Mouse (Mus musculus): ENCODE results near the gene Cd164. TPM values are rescaled to one million over a fixed set of nuclear protein-coding genes. Genes with fewer than 3 reads are reported as not detected.

The Cd164 gene
- polyA plus RNA-seq, 1 experiment from 2014 or later, result 155 TPM

DNA sequence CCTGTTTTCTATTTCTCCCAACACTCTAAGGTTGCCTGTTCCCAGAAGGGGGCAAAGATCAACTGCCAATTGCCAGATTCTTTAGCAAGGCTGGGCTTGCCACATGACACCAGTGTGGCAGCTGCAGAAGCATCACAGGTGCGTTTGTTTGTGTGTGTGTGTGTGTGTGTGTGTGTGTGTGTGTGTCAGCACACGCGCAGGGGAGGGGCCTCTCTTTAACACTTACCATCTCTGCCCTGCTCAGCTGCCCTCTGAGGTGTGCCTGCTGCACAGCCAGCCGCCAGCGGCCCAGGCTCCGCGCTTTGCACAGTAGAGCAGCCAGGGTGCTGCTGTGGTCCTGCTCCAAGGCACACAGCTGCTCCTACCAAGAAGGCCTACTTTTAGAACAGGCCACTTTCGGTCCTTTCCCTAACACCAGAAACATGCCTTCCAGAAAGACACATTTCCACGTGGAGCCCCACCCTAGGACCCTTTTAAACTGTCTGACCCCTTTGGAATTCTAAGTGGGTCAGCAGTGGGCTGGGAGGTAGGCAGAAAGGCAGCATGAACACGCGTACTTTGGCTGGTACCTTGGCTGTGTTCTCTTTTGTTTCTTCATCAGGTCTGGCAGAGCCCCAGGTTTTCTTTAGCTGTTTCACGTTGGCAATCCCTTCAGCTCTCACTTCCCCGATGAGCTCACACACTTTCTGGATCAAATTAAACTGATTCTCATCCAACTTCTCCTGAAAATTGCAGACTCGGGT, 33.8 kb downstream of the Cd164 start:
- WGBS, result 49% methylated on average over 14 of the region's 14 CpGs

DNA sequence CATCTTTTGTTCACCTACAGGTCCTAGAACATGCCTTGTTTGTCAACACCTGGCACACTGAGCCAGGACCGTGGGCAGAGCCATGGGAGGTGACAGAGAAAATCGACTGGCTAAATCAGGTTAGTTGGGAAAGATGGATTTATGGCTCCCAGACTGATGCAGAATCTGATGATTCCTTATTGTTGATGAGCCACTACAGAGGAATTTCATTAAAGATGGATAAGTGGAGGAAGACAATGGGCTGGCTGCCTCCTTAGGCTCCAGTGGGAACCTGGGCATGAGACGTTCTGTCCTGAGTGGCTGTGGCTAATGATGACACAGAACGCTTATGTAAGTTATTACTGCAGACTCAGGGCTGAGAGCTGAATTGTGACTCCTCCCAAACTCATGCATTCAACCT, 34.5 kb downstream of the Cd164 start:
- WGBS, result 67% methylated on average over 4 of the region's 4 CpGs
- Histone ChIP-seq H3K4me2 (no peak overlapping the region), H3K9ac (no peak overlapping the region), H3K4me1 (peaks cover 16% of the 10 kb centered on the region), H3K36me3 (no peaks in the 10 kb centered on the region), H3K27me3 (replicated peaks) (no peaks in the 10 kb centered on the region), H3K9me3 (no peaks in the 10 kb centered on the region), H3K27ac (no peak overlapping the region), H3K4me3 (replicated peaks) (no peak overlapping the region)
- no peak for ATAC-seq (ENCODE audit: insufficient read depth, low FRiP score, low read depth)

More for the DNA sequence above, 33.8 kb downstream of the Cd164 start:
- Histone ChIP-seq H3K27ac (peak overlapping the region; percentile 58; the same call in 1 of the 2 replicates), H3K9ac (no peak overlapping the region), H3K27me3 (replicated peaks) (no peaks in the 10 kb centered on the region), H3K4me3 (replicated peaks) (no peak overlapping the region), H3K36me3 (no peaks in the 10 kb centered on the region), H3K9me3 (no peaks in the 10 kb centered on the region), H3K4me2 (peak overlapping the region; percentile 3; the same call in 1 of the 2 replicates), H3K4me1 (peaks cover 16% of the 10 kb centered on the region)
- ATAC-seq (ENCODE audit: insufficient read depth, low FRiP score, low read depth), result peak; percentile 76

DNA sequence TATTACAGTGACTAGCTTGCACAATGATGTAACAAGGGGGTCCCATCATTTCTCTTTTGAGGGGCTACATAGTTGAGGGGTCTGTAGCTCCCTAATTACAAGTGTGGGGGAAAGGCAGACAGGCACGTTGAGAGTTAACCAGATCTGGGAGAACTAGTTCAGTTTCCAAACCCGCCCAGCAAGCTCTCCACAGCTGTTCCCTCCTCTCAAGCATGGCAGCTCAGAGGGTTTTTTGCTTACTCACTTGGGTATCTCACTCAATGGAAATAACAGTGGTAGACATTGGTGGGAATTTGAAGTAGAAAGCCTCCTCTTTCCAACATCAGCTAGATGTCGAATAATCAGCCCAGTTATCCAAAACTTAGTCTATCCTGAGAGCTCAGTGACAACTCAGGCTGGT, 35.9 kb downstream of the Cd164 start:
- ATAC-seq (ENCODE audit: insufficient read depth, low FRiP score, low read depth), result no peak
- H3K9me3 ChIP-seq, result no peaks in the 10 kb centered on the region
- H3K9ac ChIP-seq, result no peak overlapping the region
- WGBS, result 76% methylated on average over 3 of the region's 3 CpGs
- H3K4me3 ChIP-seq (replicated peaks), result no peak overlapping the region
- H3K36me3 ChIP-seq, result no peaks in the 10 kb centered on the region
- H3K27me3 ChIP-seq (replicated peaks), result no peaks in the 10 kb centered on the region
- no peak overlapping the region for H3K4me2 ChIP-seq
- peaks cover 16% of the 10 kb centered on the region for H3K4me1 ChIP-seq
- no peak overlapping the region for H3K27ac ChIP-seq

DNA sequence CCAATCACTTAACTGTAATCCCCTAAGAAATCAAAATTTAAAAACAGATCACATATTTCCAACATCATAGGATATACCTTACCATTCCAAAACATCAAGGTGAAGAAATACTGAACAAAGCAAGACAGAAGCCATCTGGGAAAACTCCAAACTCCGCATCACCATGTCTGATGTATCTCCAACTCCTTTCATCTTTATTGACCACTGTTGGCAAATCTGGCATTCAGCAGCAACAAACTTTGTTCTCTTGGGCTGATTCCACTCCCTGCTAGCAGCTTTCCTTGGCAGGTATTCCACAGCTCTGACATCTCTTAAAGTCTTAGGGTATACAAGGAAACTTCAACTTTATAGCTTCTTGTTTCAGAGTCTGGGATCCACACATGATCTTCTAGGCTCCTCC, 39.2 kb downstream of the Cd164 start:
- Histone ChIP-seq H3K9ac (no peak overlapping the region), H3K27ac (no peak overlapping the region), H3K4me2 (no peak overlapping the region), H3K9me3 (no peaks in the 10 kb centered on the region), H3K27me3 (replicated peaks) (no peaks in the 10 kb centered on the region), H3K4me3 (replicated peaks) (no peak overlapping the region), H3K4me1 (no peaks in the 10 kb centered on the region), H3K36me3 (no peaks in the 10 kb centered on the region)
- 94% methylated on average over 1 of the region's 1 CpGs for WGBS
- no peak for ATAC-seq (ENCODE audit: insufficient read depth, low FRiP score, low read depth)

DNA sequence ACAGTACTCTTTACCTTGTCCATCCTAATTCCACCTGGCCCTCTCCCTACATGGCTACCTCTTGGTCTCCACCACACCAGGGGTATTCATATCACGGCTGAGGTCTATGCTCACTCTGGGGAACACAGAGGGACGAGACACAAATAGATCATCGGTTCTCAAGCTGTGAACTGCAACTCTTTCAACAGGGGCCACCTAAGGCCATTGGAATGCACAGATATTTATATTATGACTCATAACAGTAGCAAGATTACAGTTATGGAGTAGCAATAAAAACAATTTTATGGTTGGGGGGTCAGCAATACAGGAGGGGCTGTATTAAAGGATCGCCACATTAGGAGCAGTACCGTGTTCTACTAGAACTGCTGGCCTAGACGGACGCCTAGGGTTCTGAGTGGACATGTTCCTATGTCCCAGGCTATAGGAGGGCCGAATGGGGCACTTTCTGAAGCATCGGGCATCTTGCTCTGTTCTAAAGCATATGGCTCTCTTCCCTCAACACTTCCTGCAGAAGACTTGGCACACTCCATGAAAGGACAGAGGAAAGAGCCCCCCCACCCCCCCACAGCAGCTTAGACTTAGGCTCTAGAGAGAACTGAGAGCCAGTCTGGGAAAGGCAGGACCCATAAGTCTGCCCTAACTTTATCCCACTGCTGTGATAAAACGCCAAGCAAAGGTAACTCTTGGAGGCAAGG, 42.6 kb downstream of the Cd164 start:
- Histone ChIP-seq H3K4me1 (peaks cover 5% of the 10 kb centered on the region; the same call in 1 of the 2 replicates), H3K4me3 (replicated peaks) (no peak overlapping the region), H3K27ac (no peak overlapping the region), H3K27me3 (replicated peaks) (no peaks in the 10 kb centered on the region), H3K4me2 (no peak overlapping the region), H3K9me3 (no peaks in the 10 kb centered on the region), H3K36me3 (no peaks in the 10 kb centered on the region), H3K9ac (no peak overlapping the region)
- 81% methylated on average over 10 of the region's 10 CpGs for WGBS
- no peak for ATAC-seq (ENCODE audit: insufficient read depth, low FRiP score, low read depth)

DNA sequence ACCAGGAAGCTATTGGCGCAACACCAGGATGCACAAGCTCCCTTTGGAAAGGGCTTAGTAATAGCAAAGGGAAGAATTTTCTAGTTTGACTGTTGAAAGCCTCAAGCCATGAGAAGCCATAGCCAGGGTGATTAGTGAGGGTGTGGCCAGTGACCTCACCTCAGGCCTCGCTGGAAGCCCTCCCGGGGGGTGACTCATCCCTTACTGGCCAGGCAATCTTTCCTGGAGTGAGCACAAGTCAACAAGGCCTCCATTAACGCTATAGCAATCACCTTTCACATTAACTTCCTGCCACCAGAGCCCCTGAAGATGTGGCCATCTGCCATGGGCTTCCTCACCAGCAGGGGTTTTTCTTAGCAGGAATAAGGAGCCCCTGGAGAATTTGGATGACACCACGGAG, 45.9 kb downstream of the Cd164 start:
- Histone ChIP-seq H3K27ac (no peak overlapping the region), H3K27me3 (replicated peaks) (no peaks in the 10 kb centered on the region), H3K4me2 (no peak overlapping the region), H3K4me3 (replicated peaks) (no peak overlapping the region), H3K9ac (no peak overlapping the region), H3K9me3 (no peaks in the 10 kb centered on the region), H3K36me3 (no peaks in the 10 kb centered on the region), H3K4me1 (peaks cover 5% of the 10 kb centered on the region; the same call in 1 of the 2 replicates)
- ATAC-seq (ENCODE audit: insufficient read depth, low FRiP score, low read depth), result no peak
- WGBS, result 23% methylated on average over 5 of the region's 5 CpGs

DNA sequence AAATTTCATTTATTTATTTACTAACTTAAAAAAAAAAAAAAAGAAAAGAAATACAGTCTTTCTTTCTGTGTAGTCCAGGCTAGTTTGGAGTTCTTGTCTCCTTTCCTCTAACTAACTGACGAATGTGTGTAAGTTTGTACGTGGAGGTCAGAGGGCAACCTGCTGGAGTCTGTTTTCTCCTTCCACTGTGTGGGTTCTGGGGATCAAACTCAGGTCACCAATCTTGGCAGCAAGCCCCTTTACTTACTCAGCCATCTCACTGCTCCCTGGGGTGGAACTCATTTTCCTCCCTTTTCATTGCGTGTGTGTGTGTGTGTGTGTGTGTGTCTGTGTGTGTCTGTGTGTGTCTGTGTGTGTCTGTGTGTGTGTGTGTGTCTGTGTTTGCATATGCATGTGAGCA, 49.1 kb downstream of the Cd164 start:
- peak; percentile 22; the same call in 1 of the 2 replicates for ATAC-seq (ENCODE audit: insufficient read depth, low FRiP score, low read depth)
- Histone ChIP-seq H3K4me3 (replicated peaks) (no peak overlapping the region), H3K9ac (no peak overlapping the region), H3K36me3 (no peaks in the 10 kb centered on the region), H3K4me1 (peaks cover 15% of the 10 kb centered on the region), H3K4me2 (no peak overlapping the region), H3K9me3 (no peaks in the 10 kb centered on the region), H3K27ac (no peak overlapping the region), H3K27me3 (replicated peaks) (no peaks in the 10 kb centered on the region)
- WGBS, result 21% methylated on average over 3 of the region's 3 CpGs

DNA sequence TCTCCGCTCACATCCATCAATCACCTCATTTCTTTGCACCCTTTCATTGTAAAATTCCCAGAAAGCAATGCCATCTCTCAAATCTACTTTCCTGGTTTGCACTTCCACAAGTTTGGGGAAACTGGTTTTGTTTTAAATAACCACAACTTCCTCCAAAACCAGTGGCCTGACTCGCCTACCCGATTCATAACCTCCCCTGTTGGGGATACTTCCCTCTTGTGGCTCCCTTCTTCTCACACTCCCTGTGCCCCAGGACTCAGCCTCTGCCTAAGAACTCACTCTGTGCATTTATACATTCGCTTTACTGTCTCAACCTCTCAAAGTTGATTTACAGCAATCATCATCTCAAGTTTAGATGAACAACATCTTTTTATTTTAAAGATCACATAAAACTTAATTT, 51.9 kb downstream of the Cd164 start:
- 77% methylated on average over 4 of the region's 4 CpGs for WGBS
- Histone ChIP-seq H3K27ac (no peak overlapping the region), H3K9me3 (no peaks in the 10 kb centered on the region), H3K4me3 (replicated peaks) (no peak overlapping the region), H3K4me1 (peaks cover 14% of the 10 kb centered on the region; the same call in 1 of the 2 replicates), H3K27me3 (replicated peaks) (no peaks in the 10 kb centered on the region), H3K4me2 (no peak overlapping the region), H3K9ac (no peak overlapping the region), H3K36me3 (no peaks in the 10 kb centered on the region)
- ATAC-seq (ENCODE audit: insufficient read depth, low FRiP score, low read depth), result no peak

DNA sequence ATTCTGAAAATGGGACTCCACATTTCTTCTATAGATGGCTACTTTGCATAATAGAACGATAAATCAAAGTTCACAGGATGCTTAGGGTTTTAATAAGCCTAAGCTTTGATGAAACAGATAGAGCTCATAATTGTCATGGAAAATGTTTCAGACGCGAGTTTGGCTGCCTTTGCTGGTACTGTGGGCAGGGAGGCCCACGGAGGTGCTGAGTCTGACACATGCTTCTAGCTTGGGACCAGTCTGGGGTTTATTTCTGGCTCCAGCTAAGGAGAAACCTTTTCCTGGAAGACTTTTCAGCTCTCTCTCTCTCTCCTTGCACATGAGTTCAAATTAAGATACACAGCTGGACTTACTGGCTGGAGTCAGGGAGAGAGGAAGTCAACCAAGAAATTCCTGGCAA, 53.1 kb downstream of the Cd164 start:
- Histone ChIP-seq H3K36me3 (no peaks in the 10 kb centered on the region), H3K27me3 (replicated peaks) (no peaks in the 10 kb centered on the region), H3K4me1 (peaks cover 14% of the 10 kb centered on the region; the same call in 1 of the 2 replicates), H3K9ac (no peak overlapping the region), H3K9me3 (no peaks in the 10 kb centered on the region), H3K27ac (peak overlapping the region; percentile 51; the same call in 1 of the 2 replicates), H3K4me2 (no peak overlapping the region), H3K4me3 (replicated peaks) (no peak overlapping the region)
- no peak for ATAC-seq (ENCODE audit: insufficient read depth, low FRiP score, low read depth)
- 67% methylated on average over 4 of the region's 4 CpGs for whole genome bisulfite sequencing

DNA sequence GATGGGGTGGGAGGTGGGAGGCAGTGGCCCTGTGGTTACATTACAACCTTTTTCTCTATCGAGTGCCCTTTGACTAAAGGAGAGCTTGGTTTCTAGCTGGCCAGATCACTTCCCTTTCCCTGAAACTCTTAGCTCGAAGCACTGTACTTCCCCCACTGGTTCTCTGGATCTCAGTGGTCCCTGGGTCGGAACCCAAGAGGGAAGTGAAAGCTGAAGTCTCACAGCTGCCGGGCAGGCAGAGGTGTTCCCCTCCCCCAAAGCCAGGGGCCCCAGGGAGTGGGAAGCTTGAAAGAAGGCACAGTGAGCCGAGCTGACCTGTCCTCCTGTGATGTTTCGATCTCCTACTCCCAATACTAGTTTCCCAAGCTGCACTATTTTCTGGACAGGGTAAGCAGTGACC, 54.0 kb downstream of the Cd164 start:
- H3K27ac ChIP-seq, result peak overlapping the region; percentile 51; the same call in 1 of the 2 replicates
- no peaks in the 10 kb centered on the region for H3K9me3 ChIP-seq
- no peak overlapping the region for H3K9ac ChIP-seq
- no peak overlapping the region for H3K4me3 ChIP-seq (replicated peaks)
- 0 out of 2 replicates have a peak, but pooled peaks have one; percentile 18 for ATAC-seq (ENCODE audit: insufficient read depth, low FRiP score, low read depth)
- 9% methylated on average over 6 of the region's 6 CpGs for WGBS
- H3K36me3 ChIP-seq, result no peaks in the 10 kb centered on the region
- peak overlapping the region; percentile 14; the same call in 1 of the 2 replicates for H3K4me2 ChIP-seq
- H3K4me1 ChIP-seq, result peaks cover 14% of the 10 kb centered on the region; the same call in 1 of the 2 replicates
- H3K27me3 ChIP-seq (replicated peaks), result no peaks in the 10 kb centered on the region

DNA sequence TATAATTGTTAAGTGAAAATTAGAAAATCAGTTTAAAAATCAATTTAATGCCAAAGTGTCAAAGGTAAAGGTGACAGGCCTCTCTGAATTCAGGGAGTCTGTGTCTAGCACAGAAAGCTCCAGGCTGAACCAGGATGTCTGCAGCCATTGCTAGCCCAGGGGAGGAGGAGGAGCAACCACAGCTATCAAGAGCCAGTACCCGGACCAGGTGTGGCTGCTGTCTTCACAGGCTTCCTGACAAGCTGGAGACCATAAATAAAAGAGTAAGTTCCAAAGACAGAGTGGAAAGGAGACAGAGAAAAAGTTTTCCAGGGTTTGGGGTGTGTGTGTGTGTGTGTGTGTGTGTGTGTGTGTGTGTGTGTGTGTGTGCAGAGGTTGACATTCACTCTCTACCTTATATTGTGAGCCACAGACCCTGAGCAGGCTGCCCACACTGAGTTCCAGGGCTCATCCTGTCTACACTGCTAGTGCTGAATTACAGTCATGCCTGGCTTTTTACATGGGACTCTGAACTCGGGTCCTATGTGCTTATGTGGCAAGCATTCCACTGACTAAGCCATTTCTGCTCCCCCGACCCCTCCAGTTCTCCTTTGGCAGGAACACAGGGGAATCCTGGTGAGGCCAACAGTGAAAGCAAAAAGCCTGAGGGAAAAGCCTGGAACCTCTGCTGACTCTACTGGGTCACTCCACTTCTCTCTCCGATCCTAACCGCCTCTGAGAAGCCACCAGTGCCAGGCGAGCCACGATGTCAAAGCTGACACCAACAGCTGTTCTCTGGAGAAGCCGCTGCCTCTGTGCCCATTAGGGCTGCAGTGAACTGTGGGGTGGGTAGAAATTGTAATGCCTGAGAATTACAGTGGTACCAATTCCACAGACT, 56.5 kb downstream of the Cd164 start:
- Histone ChIP-seq H3K27me3 (replicated peaks) (no peaks in the 10 kb centered on the region), H3K27ac (no peak overlapping the region), H3K9ac (no peak overlapping the region), H3K4me3 (replicated peaks) (no peak overlapping the region), H3K36me3 (no peaks in the 10 kb centered on the region), H3K9me3 (no peaks in the 10 kb centered on the region), H3K4me1 (peaks cover 14% of the 10 kb centered on the region; the same call in 1 of the 2 replicates), H3K4me2 (no peak overlapping the region)
- 61% methylated on average over 8 of the region's 8 CpGs for WGBS
- ATAC-seq (ENCODE audit: insufficient read depth, low FRiP score, low read depth), result no peak

All from stomach, embryonic 15.5 days (tissue).